Mouse (Mus musculus) adrenal gland, postnatal 10 days (tissue): ENCODE results near the gene Nup50. TPM values are rescaled to one million over a fixed set of nuclear protein-coding genes. Genes with fewer than 3 reads are reported as not detected.
A peak's percentile ranks its signal among the peaks of the same experiment; 100 is the strongest.

Experiments
- DNase-seq: peaks from one replicate; pipeline ENCODE4 v3.0.0; 2021; ENCODE audit warnings: mixed read lengths
- long read RNA-seq, 2 experiments: library from polyadenylated mRNA; stranded (forward); transcript quantifications; one replicate each; pipeline ENCODE4 v2.0.0; 2021
- total RNA-seq, 2 experiments: library from RNA; stranded (reverse); gene quantifications; 2 replicates each; pipeline ENCODE4 v1.2.3; 2021

Nup50 gene
- 10 to 100 TPM; 27.4 to 32.4 TPM for total RNA-seq
- long read RNA-seq, experiment 1, full-length matches to known transcripts = 14 of 27 reads
- long read RNA-seq, experiment 1, partial matches to known transcripts = 12 of 27 reads
- long read RNA-seq, experiment 1, other reads (novel, unspliced or antisense) = 1 of 27 reads
- long read RNA-seq, experiment 2, full-length matches to known transcripts = 13 of 20 reads
- long read RNA-seq, experiment 2, partial matches to known transcripts = 7 of 20 reads
- long read RNA-seq, experiment 2, other reads (novel, unspliced or antisense) = 0 of 20 reads

- peak; percentile 100 for DNase-seq
Observed at GRCm38 (mm10) chr15:84922884-84923507, at the start of gene Nup50. Gene Nup50 (plus strand): TSS chr15:84923411.

- no peak for DNase-seq
Observed at GRCm38 (mm10) chr15:84873867-84874266, 49.3 kb upstream of the Nup50 start.

GRCm38 (mm10) chr15:84877029-84877815, 46.0 kb upstream of the Nup50 start:
- DNase-seq = no peak

- DNase-seq = peak; percentile 6
Observed at GRCm38 (mm10) chr15:84888066-84888465, 35.1 kb upstream of the Nup50 start.

GRCm38 (mm10) chr15:84891246-84891645, 32.0 kb upstream of the Nup50 start:
- no peak for DNase-seq

- DNase-seq = peak; percentile 79
Observed at GRCm38 (mm10) chr15:84891658-84892057, 31.6 kb upstream of the Nup50 start.

- peak; percentile 8 for DNase-seq
Observed at GRCm38 (mm10) chr15:84896216-84896615, 27.0 kb upstream of the Nup50 start.

- no peak for DNase-seq
Observed at GRCm38 (mm10) chr15:84896664-84897063, 26.5 kb upstream of the Nup50 start.

GRCm38 (mm10) chr15:84898077-84898476, 25.1 kb upstream of the Nup50 start:
- peak; percentile 3 for DNase-seq

- DNase-seq = no peak
Observed at GRCm38 (mm10) chr15:84903843-84904385, 19.3 kb upstream of the Nup50 start.

GRCm38 (mm10) chr15:84913201-84913600, 10.0 kb upstream of the Nup50 start:
- no peak for DNase-seq

GRCm38 (mm10) chr15:84919938-84920337, 3.3 kb upstream of the Nup50 start, which contains the start of gene Gm29666:
Gene Gm29666 (minus strand): TSS chr15:84920038.
- no peak for DNase-seq

- DNase-seq = no peak
Observed at GRCm38 (mm10) chr15:84923508-84924181, 434 bp downstream of the Nup50 start.

GRCm38 (mm10) chr15:84924781-84925315, 1.6 kb downstream of the Nup50 start:
- peak; percentile 18 for DNase-seq

- DNase-seq = no peak
Observed at GRCm38 (mm10) chr15:84925495-84926018, 2.3 kb downstream of the Nup50 start.

- no peak for DNase-seq
Observed at GRCm38 (mm10) chr15:84932351-84932750, 9.1 kb downstream of the Nup50 start.

GRCm38 (mm10) chr15:84934901-84935300, 11.7 kb downstream of the Nup50 start:
- DNase-seq = no peak

- peak; percentile 24 for DNase-seq
Observed at GRCm38 (mm10) chr15:84940102-84940501, 16.9 kb downstream of the Nup50 start.

GRCm38 (mm10) chr15:84942647-84943285, 19.6 kb downstream of the Nup50 start:
- no peak for DNase-seq

GRCm38 (mm10) chr15:84944319-84944718, 21.1 kb downstream of the Nup50 start:
- no peak for DNase-seq

GRCm38 (mm10) chr15:84948990-84949389, 25.8 kb downstream of the Nup50 start:
- no peak for DNase-seq
